Mouse (Mus musculus): Measurements from ENCODE around the gene BC048562.

GRCm38 (mm10) chr9:108450292-108451169 lies 14.2 kb downstream of the BC048562 start:
- TF ChIP-seq TCF12 (IDR thresholded peaks at IDR 0.05; ENCODE audit: low read depth, low read length) (no peak), CTCF (conservative IDR thresholded peaks at IDR 0.05 in 1 of 2, IDR thresholded peaks at IDR 0.05 in 1 of 2; ENCODE audit: low read depth in 2 of 2, low read length in 2 of 2) (no peak), ZKSCAN1 (IDR thresholded peaks at IDR 0.05; ENCODE audit: borderline replicate concordance, low read depth, low read length) (no peak), UBTF (IDR thresholded peaks at IDR 0.05; ENCODE audit: low read depth, low read length) (no peak), MAX (IDR thresholded peaks at IDR 0.05; ENCODE audit: low read length) (no peak), JUND (conservative IDR thresholded peaks at IDR 0.05; ENCODE audit: low read depth, low read length) (no peak), MAFK (IDR thresholded peaks at IDR 0.05; ENCODE audit: insufficient replicate concordance, low read length) (no peak), PAX5 (IDR thresholded peaks at IDR 0.05; ENCODE audit: low read length) (no peak), CHD2 (IDR thresholded peaks at IDR 0.05; ENCODE audit: low read length) (no peak), SIN3A (IDR thresholded peaks at IDR 0.05; ENCODE audit: low read length) (no peak)

Data from CH12.LX (cell line).